Mouse (Mus musculus) liver, embryonic 15.5 days (tissue): ENCODE data around the gene Smad1. TPM values are rescaled to one million over a fixed set of nuclear protein-coding genes. Genes with fewer than 3 reads are reported as not detected.
A peak's percentile ranks its signal among the peaks of the same experiment; 100 is the strongest.
"Not testable (repeated sequence)": the region's sequence is repeated elsewhere in the genome, so short reads cannot be mapped to it uniquely, and the experiment has no call there.

Source experiments
- ATAC-seq: fragments of 200-750 bp; cut with Nextera tagmentation; 2 replicates; pipeline ENCODE4 v1.8.0; 2017; ENCODE audit warnings: moderate number of reproducible peaks, mild to moderate bottlenecking, moderate library complexity; ENCODE audit not compliant: insufficient read depth
- H3K27ac ChIP-seq: fragments of 300-500 bp; sonication (generic); replicated peaks from 2 replicates; pipeline ENCODE4 v1.5.1; 2015; ENCODE audit warnings: mild to moderate bottlenecking, inconsistent platforms
- H3K27me3 ChIP-seq: fragments of 300-500 bp; sonication (generic); 2 replicates; pipeline ENCODE4 v1.6.1; 2015; ENCODE audit warnings: mild to moderate bottlenecking, inconsistent platforms
- H3K36me3 ChIP-seq: fragments of 300-500 bp; sonication (generic); replicated peaks from 2 replicates; pipeline ENCODE4 v1.6.1; 2015; ENCODE audit warnings: moderate library complexity, mild to moderate bottlenecking, inconsistent platforms
- H3K4me1 ChIP-seq: fragments of 300-500 bp; sonication (generic); replicated peaks from 2 replicates; pipeline ENCODE4 v1.6.1; 2015; ENCODE audit warnings: inconsistent platforms
- H3K4me2 ChIP-seq: fragments of 300-500 bp; sonication (generic); 2 replicates; pipeline ENCODE4 v1.6.1; 2015; ENCODE audit warnings: moderate library complexity, mild to moderate bottlenecking, inconsistent platforms
- H3K4me3 ChIP-seq: fragments of 300-500 bp; sonication (generic); replicated peaks from 2 replicates; pipeline ENCODE4 v1.5.1; 2015; ENCODE audit warnings: mild to moderate bottlenecking, inconsistent platforms
- H3K9ac ChIP-seq: fragments of 300-500 bp; sonication (generic); 2 replicates; pipeline ENCODE4 v1.6.1; 2015; ENCODE audit warnings: moderate library complexity, mild to moderate bottlenecking, inconsistent platforms
- H3K9me3 ChIP-seq: fragments of 300-500 bp; sonication (generic); replicated peaks from 2 replicates; pipeline ENCODE4 v1.6.1; 2016; ENCODE audit warnings: inconsistent platforms
- WGBS: fragments of 180-500 bp; shearing (Covaris S2); methylation state at CpG from one replicate; pipeline ENCODE4 v1.1.7; 2015; ENCODE audit warnings: mixed read lengths; ENCODE audit not compliant: insufficient replicate concordance; 5-methylcytosine and 5-hydroxymethylcytosine counted together
- polyA plus RNA-seq: library from polyadenylated mRNA; unstranded; fragments of >200 nt; fragmentation: Nextera tagmentation; extraction: Ambion mirVana; gene quantifications from 2 replicates; pipeline ENCODE4 v1.2.1, GENCODE M21; 2015

The Smad1 gene
- polyA plus RNA-seq, result 6.1 and 6.4 TPM in 2 replicates

DNA sequence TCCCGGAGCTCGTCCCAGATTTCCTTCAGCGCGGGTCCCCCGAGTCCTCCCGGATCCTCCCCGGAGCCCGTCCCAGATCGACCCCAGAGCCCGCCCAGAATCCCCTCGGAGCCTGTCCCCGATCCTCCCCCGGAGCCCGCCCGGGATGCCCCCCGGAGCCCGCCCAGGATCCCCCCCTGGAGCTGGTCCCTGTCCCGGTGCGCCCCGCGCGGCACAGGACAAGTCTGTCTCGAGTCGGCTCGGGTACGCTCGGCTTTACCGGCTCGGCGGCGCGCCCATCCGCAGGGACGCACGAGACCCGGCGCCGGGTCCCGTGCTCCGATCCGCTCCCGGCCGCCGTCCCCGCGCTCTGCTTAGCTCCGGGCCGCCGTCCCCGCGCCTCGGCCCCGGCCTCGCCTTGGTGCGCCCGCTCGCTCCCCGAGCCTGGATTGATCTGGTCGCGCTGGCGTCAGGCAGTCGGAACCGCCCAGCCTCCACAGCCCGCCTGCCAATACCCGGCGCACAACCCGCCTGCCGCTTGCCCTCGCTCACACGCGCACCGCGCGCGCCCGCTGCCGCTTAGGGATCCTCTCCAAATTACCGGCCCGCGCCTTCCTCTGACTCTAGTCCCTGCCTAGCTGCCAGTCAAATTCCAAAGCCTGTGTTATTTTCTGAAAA, at the start of gene Smad1:
Smad1 (minus strand) TSS at position 525 of the 657 bp plus-strand sequence.
- H3K4me3 ChIP-seq, result peak within 1 kb of the TSS; percentile 62
- H3K4me2 ChIP-seq, result peak within 1 kb of the TSS; percentile 61
- no peaks in the 10 kb centered on the region for H3K9me3 ChIP-seq
- H3K4me1 ChIP-seq, result peaks cover 5% of the 10 kb centered on the region; the same call in 1 of the 2 replicates
- WGBS, result under 1% methylated on average over 75 of the region's 80 CpGs
- H3K27ac ChIP-seq, result peak within 1 kb of the TSS; percentile 74
- peak within 1 kb of the TSS; percentile 61 for H3K9ac ChIP-seq
- H3K36me3 ChIP-seq, result no peaks in the 10 kb centered on the region
- H3K27me3 ChIP-seq, result peaks cover 44% of the 10 kb centered on the region
- ATAC-seq, result peak; percentile 84

DNA sequence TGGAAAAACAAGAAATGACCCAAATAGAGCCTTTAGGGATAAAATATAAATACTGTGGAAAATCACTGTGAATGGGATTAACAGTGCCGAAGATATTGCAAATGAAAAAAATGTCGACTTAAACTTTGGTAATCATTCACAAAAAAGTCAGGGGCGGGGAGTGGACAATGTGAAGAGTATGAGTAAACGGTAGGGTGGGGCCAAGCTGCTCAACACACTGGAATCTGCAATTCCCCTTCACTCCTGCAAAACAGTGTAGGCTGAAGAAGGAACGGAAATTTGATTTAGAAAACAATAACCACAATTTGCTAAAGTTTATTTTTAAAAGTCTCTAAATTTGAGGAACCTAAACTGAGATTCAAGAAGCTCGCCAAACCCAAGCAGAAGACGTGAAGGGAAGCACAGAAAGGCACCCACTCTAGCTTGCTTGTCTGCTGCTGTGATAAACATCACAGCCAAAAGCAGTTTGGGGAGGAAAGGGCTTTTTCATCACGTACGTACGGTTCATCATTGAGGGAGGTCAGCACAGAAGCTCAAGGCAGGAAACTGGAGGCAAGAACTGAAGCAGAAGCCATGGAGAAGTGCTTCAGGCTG, 48.0 kb upstream of the Smad1 start:
- Histone ChIP-seq H3K4me3 (no peak overlapping the region), H3K27me3 (no peaks in the 10 kb centered on the region), H3K27ac (no peak overlapping the region), H3K9ac (no peak overlapping the region), H3K4me2 (no peak overlapping the region), H3K9me3 (no peaks in the 10 kb centered on the region), H3K4me1 (no peaks in the 10 kb centered on the region), H3K36me3 (no peaks in the 10 kb centered on the region)
- 44% methylated on average over 10 of the region's 10 CpGs for WGBS
- ATAC-seq, result no peak

DNA sequence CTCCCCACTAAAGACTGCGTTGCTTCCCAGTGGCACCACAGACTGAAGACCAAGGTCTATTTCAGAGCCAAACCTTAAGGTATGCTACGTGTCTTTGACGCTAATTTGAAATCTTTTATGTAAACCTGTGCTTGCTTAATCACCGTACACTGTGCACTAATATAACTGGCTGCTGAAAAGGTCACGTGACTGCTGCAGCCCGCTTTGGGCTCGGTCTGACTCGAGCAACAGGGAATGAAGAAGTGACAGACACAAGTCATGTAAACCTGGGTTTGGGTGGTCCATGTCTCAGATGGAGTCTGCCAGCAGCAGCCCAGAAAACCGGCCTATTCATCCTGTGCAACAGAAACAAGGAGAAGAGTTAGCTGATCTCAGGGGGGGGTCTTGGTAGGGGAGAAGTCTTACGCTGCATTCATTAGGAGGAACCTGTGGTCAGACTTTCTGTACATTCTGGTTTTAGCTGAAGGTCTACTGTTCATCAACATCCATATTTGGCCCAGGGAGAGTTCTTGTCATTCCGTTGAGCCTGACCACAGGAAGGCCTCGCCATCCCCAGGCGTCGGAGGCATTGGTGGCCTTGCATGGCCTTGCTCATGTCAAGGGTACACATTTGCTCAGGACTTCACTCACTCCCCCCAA, 44.3 kb upstream of the Smad1 start:
- H3K9me3 ChIP-seq, result no peaks in the 10 kb centered on the region
- H3K9ac ChIP-seq, result no peak overlapping the region
- no peaks in the 10 kb centered on the region for H3K4me1 ChIP-seq
- H3K27me3 ChIP-seq, result no peaks in the 10 kb centered on the region
- 45% methylated on average over 14 of the region's 14 CpGs for WGBS
- H3K27ac ChIP-seq, result no peak overlapping the region
- ATAC-seq, result no peak
- H3K4me2 ChIP-seq, result no peak overlapping the region
- no peak overlapping the region for H3K4me3 ChIP-seq
- no peaks in the 10 kb centered on the region for H3K36me3 ChIP-seq

DNA sequence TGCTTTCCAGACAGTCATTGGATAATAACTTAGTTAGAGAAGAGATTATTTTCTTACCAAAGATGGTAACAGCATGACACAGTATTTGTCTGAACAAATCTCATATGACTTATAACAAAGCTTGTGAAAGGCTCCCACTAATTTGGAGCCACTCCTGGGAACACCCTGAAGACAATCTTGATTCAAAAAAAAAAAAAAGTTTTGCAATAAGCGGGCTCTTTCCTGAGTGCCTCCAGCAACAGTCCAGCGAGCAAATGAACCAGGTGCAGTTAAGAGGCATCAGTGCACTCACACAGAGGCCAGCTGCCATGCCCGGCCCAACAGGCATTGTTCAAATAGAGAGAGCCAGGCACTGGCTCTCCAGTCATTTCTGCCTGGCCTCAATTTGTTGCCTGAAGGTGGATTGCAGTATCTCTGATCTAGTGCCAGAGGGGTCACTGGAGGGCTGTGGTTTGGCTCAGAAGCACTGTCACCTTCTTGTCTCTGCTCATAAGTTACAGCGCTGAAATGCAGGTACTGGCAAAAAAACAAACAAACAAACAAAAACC, 34.7 kb upstream of the Smad1 start:
- WGBS, result 50% methylated on average over 4 of the region's 4 CpGs
- no peaks in the 10 kb centered on the region for H3K36me3 ChIP-seq
- no peaks in the 10 kb centered on the region for H3K4me1 ChIP-seq
- no peak overlapping the region for H3K4me2 ChIP-seq
- ATAC-seq, result no peak
- no peaks in the 10 kb centered on the region for H3K9me3 ChIP-seq
- H3K27me3 ChIP-seq, result no peaks in the 10 kb centered on the region
- no peak overlapping the region for H3K9ac ChIP-seq
- H3K27ac ChIP-seq, result no peak overlapping the region
- no peak overlapping the region for H3K4me3 ChIP-seq

DNA sequence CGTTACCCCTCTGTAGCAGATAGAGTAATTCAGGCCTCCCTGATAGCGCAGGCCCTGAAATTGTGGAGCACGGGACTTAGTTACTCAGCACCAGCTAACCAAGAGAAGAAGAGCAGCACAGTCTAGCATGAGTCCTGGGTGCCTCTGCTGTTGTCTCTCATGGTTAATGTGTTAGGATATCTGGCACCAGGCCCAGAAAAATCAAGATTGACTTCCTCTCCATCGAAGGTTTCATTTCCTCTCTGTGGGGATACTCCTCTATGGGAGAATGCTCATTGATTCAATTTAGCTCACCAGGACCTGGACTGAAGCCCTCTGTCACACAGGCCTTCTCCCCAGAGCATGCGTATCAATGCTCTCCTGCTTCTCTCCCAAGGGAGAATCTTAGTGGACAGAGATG, 15.6 kb upstream of the Smad1 start:
- no peaks in the 10 kb centered on the region for H3K9me3 ChIP-seq
- H3K27me3 ChIP-seq, result no peaks in the 10 kb centered on the region
- H3K36me3 ChIP-seq, result no peaks in the 10 kb centered on the region
- H3K27ac ChIP-seq, result no peak overlapping the region
- 64% methylated on average over 5 of the region's 5 CpGs for WGBS
- H3K4me2 ChIP-seq, result no peak overlapping the region
- H3K9ac ChIP-seq, result no peak overlapping the region
- 0 out of 2 replicates have a peak, but pooled peaks cover 5% of the 10 kb centered on the region for H3K4me1 ChIP-seq
- no peak overlapping the region for H3K4me3 ChIP-seq
- ATAC-seq, result peak; percentile 42; the same call in 1 of the 2 replicates

DNA sequence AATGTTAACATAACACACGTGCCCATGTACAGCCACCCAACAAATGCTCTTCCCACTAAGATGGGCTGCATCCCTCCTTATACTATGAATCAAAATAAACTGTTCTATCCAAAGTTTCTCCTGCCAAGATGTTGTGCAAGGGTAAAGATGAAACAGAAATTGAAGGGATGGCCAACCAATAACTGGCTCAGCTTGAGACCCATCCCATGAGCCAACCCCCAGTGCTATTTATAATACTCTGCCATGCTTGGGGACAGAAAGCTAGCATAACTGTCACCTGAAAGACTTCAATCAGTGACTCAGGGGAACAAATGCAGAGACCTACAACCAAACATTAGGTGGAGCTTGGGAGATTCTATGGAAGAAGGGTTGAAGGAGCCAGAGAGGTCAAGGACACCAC, 11.2 kb upstream of the Smad1 start:
- H3K27ac ChIP-seq, result no peak overlapping the region
- 32% methylated on average over 1 of the region's 1 CpGs for WGBS
- H3K9ac ChIP-seq, result no peak overlapping the region
- H3K4me2 ChIP-seq, result no peak overlapping the region
- ATAC-seq, result no peak
- no peaks in the 10 kb centered on the region for H3K36me3 ChIP-seq
- H3K4me1 ChIP-seq, result 0 out of 2 replicates have a peak, but pooled peaks cover 5% of the 10 kb centered on the region
- no peaks in the 10 kb centered on the region for H3K9me3 ChIP-seq
- no peak overlapping the region for H3K4me3 ChIP-seq
- H3K27me3 ChIP-seq, result no peaks in the 10 kb centered on the region

DNA sequence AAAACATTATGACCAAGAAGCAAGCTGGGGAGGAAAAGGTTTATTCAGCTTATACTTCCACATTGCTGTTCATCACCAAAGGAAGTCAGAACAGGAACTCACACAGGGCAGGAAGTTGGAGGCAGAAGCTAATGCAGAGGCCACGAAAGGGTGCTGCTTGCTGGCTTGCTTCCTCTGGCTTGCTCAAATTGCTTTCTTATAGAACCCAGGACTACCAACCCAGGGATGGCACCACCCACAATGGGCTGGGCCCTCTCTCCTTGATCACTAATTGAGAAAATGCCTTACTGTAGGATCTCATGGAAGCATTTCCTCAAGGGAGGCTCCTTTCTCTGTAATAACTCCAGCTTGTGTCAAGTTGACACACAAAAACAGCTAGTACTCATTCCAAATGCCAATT, 8.0 kb upstream of the Smad1 start:
- H3K27me3 ChIP-seq, H3K27ac ChIP-seq, H3K4me2 ChIP-seq, H3K9ac ChIP-seq, H3K4me1 ChIP-seq, ATAC-seq, H3K4me3 ChIP-seq, H3K36me3 ChIP-seq, H3K9me3 ChIP-seq: not testable (repeated sequence)
- 38% methylated on average over 1 of the region's 1 CpGs for WGBS

DNA sequence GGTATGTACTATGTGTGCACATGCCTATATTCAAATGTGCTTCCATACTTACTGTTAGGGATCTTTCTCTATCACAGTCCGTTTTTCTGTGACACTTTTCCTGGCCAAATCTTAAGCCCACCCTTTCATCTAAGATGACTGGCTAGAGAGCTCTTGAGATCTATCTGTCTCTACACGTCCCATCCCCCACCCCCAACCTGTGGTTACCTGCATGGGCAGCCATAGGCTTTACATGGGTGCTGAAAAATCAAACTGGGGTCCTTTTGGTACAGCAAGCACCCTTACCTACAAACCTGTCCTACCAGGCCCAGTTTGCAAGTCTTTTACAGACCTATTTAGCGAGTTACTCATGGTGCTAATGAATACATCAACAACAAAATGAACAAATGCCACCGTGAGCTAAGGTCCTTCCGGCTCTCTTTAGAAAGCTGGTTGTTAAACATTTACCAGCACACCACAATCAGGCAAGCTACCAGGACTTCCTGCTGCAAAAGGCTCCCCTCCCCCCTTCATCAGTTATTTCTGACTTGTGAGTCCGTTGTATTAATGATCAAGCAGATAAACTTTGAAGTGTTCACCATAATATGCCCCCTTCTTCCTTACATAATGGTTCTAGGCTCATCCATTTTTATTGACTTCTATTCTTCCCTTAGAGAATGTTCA, 5.7 kb upstream of the Smad1 start:
- Histone ChIP-seq H3K4me2 (no peak overlapping the region), H3K4me3 (no peak overlapping the region), H3K27me3 (peaks cover 7% of the 10 kb centered on the region), H3K9ac (no peak overlapping the region), H3K9me3 (no peaks in the 10 kb centered on the region), H3K27ac (no peak overlapping the region), H3K36me3 (no peaks in the 10 kb centered on the region), H3K4me1 (no peaks in the 10 kb centered on the region)
- ATAC-seq, result no peak
- WGBS, result 34% methylated on average over 6 of the region's 6 CpGs

DNA sequence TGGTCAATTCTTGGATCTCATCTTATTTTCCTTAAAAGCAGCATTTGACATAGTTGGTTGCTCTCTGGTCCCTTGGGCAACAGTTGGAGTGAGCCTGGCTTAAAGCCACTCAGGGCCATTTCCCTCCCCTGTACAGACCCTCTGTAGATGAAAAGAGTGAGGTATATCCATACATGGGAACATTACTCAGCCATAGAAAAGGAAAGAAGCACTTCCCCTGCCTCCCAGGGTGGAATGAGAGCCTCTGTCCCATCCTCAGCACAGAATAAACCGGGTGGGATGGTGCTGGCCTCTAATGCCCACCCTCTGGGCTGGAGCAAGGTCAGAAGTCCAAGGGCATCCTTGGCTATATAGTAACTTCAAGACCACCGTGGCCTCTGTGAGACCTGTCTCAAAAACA, 1.4 kb upstream of the Smad1 start:
- no peak overlapping the region for H3K27ac ChIP-seq
- no peaks in the 10 kb centered on the region for H3K4me1 ChIP-seq
- no peak overlapping the region for H3K4me3 ChIP-seq
- no peak overlapping the region for H3K9ac ChIP-seq
- H3K9me3 ChIP-seq, result no peaks in the 10 kb centered on the region
- no peaks in the 10 kb centered on the region for H3K36me3 ChIP-seq
- no peak overlapping the region for H3K4me2 ChIP-seq
- WGBS, result 35% methylated on average over 2 of the region's 2 CpGs
- H3K27me3 ChIP-seq, result peaks cover 44% of the 10 kb centered on the region
- ATAC-seq, result no peak

DNA sequence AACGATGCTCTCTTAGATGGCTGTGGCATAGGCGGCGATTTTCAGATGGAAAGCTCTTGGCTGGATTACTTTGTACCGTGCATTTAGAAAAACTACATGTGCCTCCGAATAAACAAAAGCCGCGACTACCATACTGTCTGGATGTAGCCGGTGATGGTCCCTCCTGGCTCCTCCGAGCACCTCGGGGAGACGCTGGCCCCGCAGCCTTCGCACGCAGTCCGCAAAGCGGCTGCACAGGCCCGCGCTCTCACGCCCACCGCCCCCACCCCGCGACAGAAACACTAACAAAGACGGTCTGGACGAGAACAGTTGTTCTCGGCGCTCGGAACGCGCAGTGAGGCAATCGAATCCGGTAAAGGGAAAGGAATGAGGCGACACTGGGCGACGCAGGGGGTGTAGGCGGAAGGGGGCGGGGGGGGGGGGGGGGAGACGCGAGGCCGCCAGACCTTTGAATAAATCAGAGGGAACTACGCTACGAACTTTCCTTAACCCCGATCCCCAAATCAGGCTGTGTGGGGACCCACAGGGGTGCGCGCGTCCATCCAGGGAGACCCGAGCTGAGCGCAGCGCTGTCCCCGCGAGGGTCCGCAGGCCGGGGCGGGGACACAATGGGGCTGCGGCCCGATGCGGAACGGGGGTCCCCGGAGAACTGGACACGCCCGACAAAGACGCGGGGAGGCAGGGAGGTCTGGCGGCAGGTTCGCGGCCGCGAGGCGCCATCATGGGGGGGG, 902 bp downstream of the Smad1 start:
- Histone ChIP-seq H3K4me3 (peak overlapping the region; percentile 62), H3K36me3 (no peaks in the 10 kb centered on the region), H3K4me2 (peak overlapping the region; percentile 61), H3K9me3 (no peaks in the 10 kb centered on the region), H3K27ac (peak overlapping the region; percentile 74), H3K9ac (peak overlapping the region; percentile 61), H3K4me1 (peaks cover 12% of the 10 kb centered on the region; the same call in 1 of the 2 replicates), H3K27me3 (peaks cover 44% of the 10 kb centered on the region)
- WGBS, result under 1% methylated on average over 60 of the region's 68 CpGs
- ATAC-seq, result peak; percentile 27
